Mouse (Mus musculus): ENCODE data around the gene Trafd1. TPM values are rescaled to one million over a fixed set of nuclear protein-coding genes. Genes with fewer than 3 reads are reported as not detected.
A peak's percentile ranks its signal among the peaks of the same experiment; 100 is the strongest.

Gene Trafd1
- polyA plus RNA-seq, 1 experiment from 2014 or later = 85.9 TPM

GRCm38 (mm10) chr5:121374790-121375189, 10.6 kb downstream of the Trafd1 start:
- Histone ChIP-seq H3K9ac (ENCODE audit: low read length) (no peak overlapping the region), H3K36me3 (ENCODE audit: control insufficient read depth, insufficient read depth, low read length) (peaks cover 52% of the 10 kb centered on the region), H3K4me2 (ENCODE audit: low read depth, low read length) (no peak overlapping the region), H3K4me1 (replicated peaks; ENCODE audit: control insufficient read depth, insufficient read depth, low read length) (no peaks in the 10 kb centered on the region), H3K9me3 (ENCODE audit: control insufficient read depth, low read length) (no peaks in the 10 kb centered on the region), H3K27ac (ENCODE audit: low read length) (no peak overlapping the region), H3K4me3 (ENCODE audit: low read length) (no peak overlapping the region), H3K27me3 (ENCODE audit: control insufficient read depth, insufficient read depth, low read depth, low read length) (no peaks in the 10 kb centered on the region)
- no peak for ATAC-seq (ENCODE audit: low read depth)
- 88% methylated on average over 3 of the region's 3 CpGs for WGBS

GRCm38 (mm10) chr5:121371712-121372111, 13.7 kb downstream of the Trafd1 start:
- Histone ChIP-seq H3K4me1 (replicated peaks; ENCODE audit: control insufficient read depth, insufficient read depth, low read length) (no peaks in the 10 kb centered on the region), H3K4me2 (ENCODE audit: low read depth, low read length) (no peak overlapping the region), H3K9ac (ENCODE audit: low read length) (no peak overlapping the region), H3K36me3 (ENCODE audit: control insufficient read depth, insufficient read depth, low read length) (peaks cover 38% of the 10 kb centered on the region), H3K27me3 (ENCODE audit: control insufficient read depth, insufficient read depth, low read depth, low read length) (no peaks in the 10 kb centered on the region), H3K27ac (ENCODE audit: low read length) (no peak overlapping the region), H3K9me3 (ENCODE audit: control insufficient read depth, low read length) (no peaks in the 10 kb centered on the region), H3K4me3 (ENCODE audit: low read length) (no peak overlapping the region)
- no peak for ATAC-seq (ENCODE audit: low read depth)
- 88% methylated on average over 6 of the region's 6 CpGs for WGBS

- Histone ChIP-seq H3K9ac (ENCODE audit: low read length) (no peak overlapping the region), H3K27ac (ENCODE audit: low read length) (0 out of 2 replicates have a peak overlapping the region, but pooled peaks have one; percentile 20), H3K36me3 (ENCODE audit: control insufficient read depth, insufficient read depth, low read length) (peaks cover 37% of the 10 kb centered on the region), H3K27me3 (ENCODE audit: control insufficient read depth, insufficient read depth, low read depth, low read length) (no peaks in the 10 kb centered on the region), H3K4me2 (ENCODE audit: low read depth, low read length) (no peak overlapping the region), H3K4me1 (replicated peaks; ENCODE audit: control insufficient read depth, insufficient read depth, low read length) (no peaks in the 10 kb centered on the region), H3K4me3 (ENCODE audit: low read length) (no peak overlapping the region), H3K9me3 (ENCODE audit: control insufficient read depth, low read length) (no peaks in the 10 kb centered on the region)
- no peak for ATAC-seq (ENCODE audit: low read depth)
- 82% methylated on average over 4 of the region's 4 CpGs for WGBS
These were observed 18.2 kb downstream of the Trafd1 start for GRCm38 (mm10) chr5:121367255-121367654.

- Histone ChIP-seq H3K9ac (ENCODE audit: low read length) (no peak overlapping the region), H3K4me1 (replicated peaks; ENCODE audit: control insufficient read depth, insufficient read depth, low read length) (no peaks in the 10 kb centered on the region), H3K36me3 (ENCODE audit: control insufficient read depth, insufficient read depth, low read length) (peaks cover 38% of the 10 kb centered on the region), H3K9me3 (ENCODE audit: control insufficient read depth, low read length) (no peaks in the 10 kb centered on the region), H3K4me3 (ENCODE audit: low read length) (no peak overlapping the region), H3K27ac (ENCODE audit: low read length) (0 out of 2 replicates have a peak overlapping the region, but pooled peaks have one; percentile 20), H3K4me2 (ENCODE audit: low read depth, low read length) (no peak overlapping the region), H3K27me3 (ENCODE audit: control insufficient read depth, insufficient read depth, low read depth, low read length) (no peaks in the 10 kb centered on the region)
- WGBS = 67% methylated on average over 16 of the region's 16 CpGs
- peak; percentile 64 for ATAC-seq (ENCODE audit: low read depth)
These were observed 18.8 kb downstream of the Trafd1 start for GRCm38 (mm10) chr5:121366449-121367225.

GRCm38 (mm10) chr5:121363441-121363840, 22.0 kb downstream of the Trafd1 start:
- H3K4me3 ChIP-seq (ENCODE audit: low read length) = no peak overlapping the region
- H3K9me3 ChIP-seq (ENCODE audit: control insufficient read depth, low read length) = no peaks in the 10 kb centered on the region
- no peak overlapping the region for H3K27ac ChIP-seq (ENCODE audit: low read length)
- peaks cover 53% of the 10 kb centered on the region for H3K36me3 ChIP-seq (ENCODE audit: control insufficient read depth, insufficient read depth, low read length)
- no peak overlapping the region for H3K9ac ChIP-seq (ENCODE audit: low read length)
- no peak overlapping the region for H3K4me2 ChIP-seq (ENCODE audit: low read depth, low read length)
- 83% methylated on average over 7 of the region's 7 CpGs for WGBS
- ATAC-seq (ENCODE audit: low read depth) = no peak
- no peaks in the 10 kb centered on the region for H3K4me1 ChIP-seq (replicated peaks; ENCODE audit: control insufficient read depth, insufficient read depth, low read length)
- no peaks in the 10 kb centered on the region for H3K27me3 ChIP-seq (ENCODE audit: control insufficient read depth, insufficient read depth, low read depth, low read length)

DNA sequence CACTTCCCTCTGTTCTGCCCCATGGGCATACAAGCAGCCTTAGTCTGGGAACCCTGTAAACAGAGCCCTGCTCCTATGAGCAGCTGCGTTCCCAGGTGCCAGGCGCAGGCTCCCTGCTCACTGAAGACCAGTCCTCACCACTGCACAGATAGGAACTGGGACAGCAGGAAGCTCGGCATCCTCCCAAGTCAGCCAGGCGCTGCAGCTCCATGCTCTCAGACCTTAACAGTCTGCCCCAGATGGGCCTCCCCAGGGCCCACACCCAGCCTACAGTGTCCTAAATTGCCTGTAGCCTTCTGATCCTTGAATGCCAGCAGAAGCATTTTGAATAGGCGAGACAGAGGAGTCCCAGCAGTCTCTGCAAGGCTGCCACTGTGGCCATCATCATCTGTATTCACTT, 23.7 kb downstream of the Trafd1 start:
- WGBS = 76% methylated on average over 5 of the region's 5 CpGs
- ATAC-seq (ENCODE audit: low read depth) = no peak
- no peak overlapping the region for H3K27ac ChIP-seq (ENCODE audit: low read length)

GRCm38 (mm10) chr5:121359229-121359628, 26.2 kb downstream of the Trafd1 start:
- no peak overlapping the region for H3K4me2 ChIP-seq (ENCODE audit: low read depth, low read length)
- no peak overlapping the region for H3K4me3 ChIP-seq (ENCODE audit: low read length)
- 48% methylated on average over 9 of the region's 9 CpGs for WGBS
- H3K9ac ChIP-seq (ENCODE audit: low read length) = no peak overlapping the region
- H3K4me1 ChIP-seq (replicated peaks; ENCODE audit: control insufficient read depth, insufficient read depth, low read length) = no peaks in the 10 kb centered on the region
- ATAC-seq (ENCODE audit: low read depth) = no peak
- H3K27me3 ChIP-seq (ENCODE audit: control insufficient read depth, insufficient read depth, low read depth, low read length) = no peaks in the 10 kb centered on the region
- no peaks in the 10 kb centered on the region for H3K9me3 ChIP-seq (ENCODE audit: control insufficient read depth, low read length)
- no peak overlapping the region for H3K27ac ChIP-seq (ENCODE audit: low read length)
- H3K36me3 ChIP-seq (ENCODE audit: control insufficient read depth, insufficient read depth, low read length) = peaks cover 48% of the 10 kb centered on the region

More for the DNA sequence above, 23.7 kb downstream of the Trafd1 start:
- H3K4me1 ChIP-seq (replicated peaks; ENCODE audit: control insufficient read depth, insufficient read depth, low read length) = no peaks in the 10 kb centered on the region
- H3K9me3 ChIP-seq (ENCODE audit: control insufficient read depth, low read length) = no peaks in the 10 kb centered on the region
- no peak overlapping the region for H3K9ac ChIP-seq (ENCODE audit: low read length)
- H3K36me3 ChIP-seq (ENCODE audit: control insufficient read depth, insufficient read depth, low read length) = peaks cover 54% of the 10 kb centered on the region
- H3K27me3 ChIP-seq (ENCODE audit: control insufficient read depth, insufficient read depth, low read depth, low read length) = no peaks in the 10 kb centered on the region
- no peak overlapping the region for H3K4me3 ChIP-seq (ENCODE audit: low read length)
- H3K4me2 ChIP-seq (ENCODE audit: low read depth, low read length) = no peak overlapping the region

- no peaks in the 10 kb centered on the region for H3K27me3 ChIP-seq (ENCODE audit: control insufficient read depth, insufficient read depth, low read depth, low read length)
- no peak overlapping the region for H3K4me3 ChIP-seq (ENCODE audit: low read length)
- 92% methylated on average over 8 of the region's 8 CpGs for WGBS
- no peaks in the 10 kb centered on the region for H3K9me3 ChIP-seq (ENCODE audit: control insufficient read depth, low read length)
- no peak overlapping the region for H3K27ac ChIP-seq (ENCODE audit: low read length)
- no peak for ATAC-seq (ENCODE audit: low read depth)
- H3K4me1 ChIP-seq (replicated peaks; ENCODE audit: control insufficient read depth, insufficient read depth, low read length) = no peaks in the 10 kb centered on the region
- H3K36me3 ChIP-seq (ENCODE audit: control insufficient read depth, insufficient read depth, low read length) = peaks cover 33% of the 10 kb centered on the region
- no peak overlapping the region for H3K4me2 ChIP-seq (ENCODE audit: low read depth, low read length)
- H3K9ac ChIP-seq (ENCODE audit: low read length) = no peak overlapping the region
These were observed 41.4 kb downstream of the Trafd1 start for GRCm38 (mm10) chr5:121343997-121344396.

DNA sequence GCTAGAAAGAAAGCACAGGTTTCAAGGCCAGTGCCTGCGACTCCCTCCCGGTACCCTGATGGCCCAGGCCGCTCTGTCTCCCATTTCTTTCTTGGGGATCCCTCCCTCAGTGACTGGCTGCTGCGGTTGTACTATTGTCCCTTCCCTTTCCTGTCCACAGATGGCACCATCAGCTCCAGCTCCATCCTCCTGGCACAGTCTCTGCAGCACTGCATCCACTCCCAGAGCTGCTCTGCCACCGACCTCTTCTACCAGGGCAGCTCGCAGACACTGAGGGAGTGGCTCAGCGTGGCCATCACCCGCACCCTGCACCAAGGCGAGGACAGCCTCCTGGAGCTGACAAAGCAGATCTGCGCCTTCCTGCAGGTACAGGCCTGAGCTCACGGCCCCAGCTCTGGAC, 42.9 kb downstream of the Trafd1 start:
- WGBS = 92% methylated on average over 11 of the region's 11 CpGs
- ATAC-seq (ENCODE audit: low read depth) = no peak
- no peak overlapping the region for H3K4me3 ChIP-seq (ENCODE audit: low read length)
- H3K9me3 ChIP-seq (ENCODE audit: control insufficient read depth, low read length) = no peaks in the 10 kb centered on the region
- H3K27ac ChIP-seq (ENCODE audit: low read length) = no peak overlapping the region
- H3K9ac ChIP-seq (ENCODE audit: low read length) = no peak overlapping the region
- H3K36me3 ChIP-seq (ENCODE audit: control insufficient read depth, insufficient read depth, low read length) = peaks cover 29% of the 10 kb centered on the region
- H3K4me1 ChIP-seq (replicated peaks; ENCODE audit: control insufficient read depth, insufficient read depth, low read length) = no peaks in the 10 kb centered on the region
- H3K4me2 ChIP-seq (ENCODE audit: low read depth, low read length) = no peak overlapping the region
- no peaks in the 10 kb centered on the region for H3K27me3 ChIP-seq (ENCODE audit: control insufficient read depth, insufficient read depth, low read depth, low read length)

All from lung, embryonic 16.5 days (tissue).